Mouse (Mus musculus) megakaryocyte, embryonic 14.5 days (primary cell): ENCODE results near the gene Strip2. TPM values are rescaled to one million over a fixed set of nuclear protein-coding genes. Genes with fewer than 3 reads are reported as not detected.

ENCODE experiments used
- H3K27me3 ChIP-seq: replicated peaks from 2 replicates; pipeline ENCODE3; 2012; ENCODE audit warnings: inconsistent platforms
- H3K36me3 ChIP-seq: replicated peaks from 2 replicates; pipeline ENCODE3; 2012; ENCODE audit warnings: low read length, inconsistent platforms, mixed read lengths
- H3K4me1 ChIP-seq: 2 replicates; pipeline ENCODE4 v1.6.1; 2012; ENCODE audit warnings: inconsistent platforms
- H3K4me3 ChIP-seq: replicated peaks from 2 replicates; pipeline ENCODE3; 2012; ENCODE audit warnings: moderate library complexity, mild to moderate bottlenecking, inconsistent platforms
- H3K9me3 ChIP-seq: 2 replicates; pipeline ENCODE4 v1.6.1; 2012; ENCODE audit warnings: inconsistent platforms
- FLI1 ChIP-seq: IDR thresholded peaks from 2 replicates; pipeline ENCODE4 v1.6.1; 2012; ENCODE audit warnings: low read length, inconsistent platforms, mixed read lengths
- GATA1 ChIP-seq: IDR thresholded peaks from 3 replicates; pipeline ENCODE4 v1.6.1; 2012; ENCODE audit warnings: mixed read lengths, low read length, inconsistent platforms, borderline replicate concordance
- polyA plus RNA-seq: library from polyadenylated mRNA; stranded (reverse); fragments of >175 nt; gene quantifications from 2 replicates; pipeline ENCODE4 v1.2.3, GENCODE M21; 2012; ENCODE audit warnings: low replicate concordance; ENCODE audit not compliant: insufficient read depth

Strip2 gene
- polyA plus RNA-seq, 1 experiment: not detected

DNA sequence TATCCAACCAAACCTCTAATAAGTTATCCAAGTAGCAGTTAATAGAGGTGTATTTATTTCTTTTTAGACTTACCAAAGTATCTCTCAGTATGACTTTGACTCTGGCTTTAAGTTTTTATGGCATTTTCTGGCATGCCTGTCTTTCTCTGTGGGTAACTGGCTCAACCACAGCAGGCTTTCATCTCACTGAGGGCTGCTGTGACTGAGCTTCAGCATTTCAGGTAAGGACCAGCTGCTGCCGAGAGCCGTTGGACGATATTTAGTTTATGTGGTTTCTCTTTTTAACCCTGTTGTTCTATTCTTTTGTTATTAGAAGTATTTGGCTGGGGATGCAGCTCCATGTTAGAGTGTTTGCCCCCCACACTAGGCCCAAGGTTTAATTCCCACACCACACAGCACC lies 19.8 kb upstream of the Strip2 start:
- Histone ChIP-seq H3K36me3 (peaks cover 6% of the 10 kb centered on the region), H3K4me1 (peaks cover 10% of the 10 kb centered on the region), H3K9me3 (no peaks in the 10 kb centered on the region), H3K4me3 (no peak overlapping the region), H3K27me3 (no peaks in the 10 kb centered on the region)
- TF ChIP-seq GATA1 (no peak), FLI1 (no peak)

DNA sequence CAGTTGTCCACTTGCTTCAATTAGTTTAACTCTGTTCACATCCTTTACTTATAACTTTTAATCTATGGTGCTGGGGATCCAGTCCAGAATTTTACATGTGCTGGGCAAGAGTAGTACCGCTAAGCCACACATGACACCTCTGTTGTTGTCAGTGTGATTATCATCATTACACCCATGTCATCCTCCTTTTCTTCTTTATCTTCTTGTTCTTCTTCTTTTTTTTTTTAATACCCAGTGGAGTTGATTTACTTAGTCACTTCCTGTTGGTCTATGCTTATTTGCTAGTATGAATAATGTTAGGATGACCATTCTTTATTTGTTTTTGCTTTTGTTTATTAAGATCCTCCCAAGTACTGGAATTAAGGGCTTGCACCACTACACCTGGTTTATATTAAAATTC lies 15.4 kb upstream of the Strip2 start:
- Histone ChIP-seq H3K36me3 (peaks cover 9% of the 10 kb centered on the region), H3K27me3 (peaks cover 2% of the 10 kb centered on the region), H3K9me3 (no peaks in the 10 kb centered on the region), H3K4me3 (no peak overlapping the region), H3K4me1 (peaks cover 13% of the 10 kb centered on the region)
- TF ChIP-seq FLI1 (no peak), GATA1 (no peak)

DNA sequence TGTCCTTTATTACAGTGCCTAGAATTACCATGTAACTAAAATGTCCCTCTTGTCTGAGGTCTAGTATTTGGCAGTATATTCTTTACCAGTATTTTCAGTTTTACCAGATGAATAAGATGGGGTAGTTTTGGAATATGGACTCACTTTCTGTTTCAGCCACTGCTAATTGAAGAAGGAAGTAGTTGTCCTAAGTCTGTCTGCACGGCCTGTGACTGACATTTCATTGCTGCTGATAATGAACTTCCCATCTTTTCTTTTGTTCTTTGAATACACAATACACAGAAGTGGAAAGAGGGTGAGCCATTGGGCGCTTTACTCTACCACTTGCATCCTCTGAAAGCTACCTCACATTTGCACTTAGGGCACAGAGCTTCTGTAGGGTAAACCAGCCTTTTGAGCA lies 14.6 kb upstream of the Strip2 start:
- H3K36me3 ChIP-seq: peaks cover 8% of the 10 kb centered on the region
- H3K4me1 ChIP-seq: peaks cover 11% of the 10 kb centered on the region
- TF ChIP-seq FLI1: no peak
- no peak for TF ChIP-seq GATA1
- H3K4me3 ChIP-seq: no peak overlapping the region
- peaks cover 2% of the 10 kb centered on the region for H3K27me3 ChIP-seq
- H3K9me3 ChIP-seq: no peaks in the 10 kb centered on the region

DNA sequence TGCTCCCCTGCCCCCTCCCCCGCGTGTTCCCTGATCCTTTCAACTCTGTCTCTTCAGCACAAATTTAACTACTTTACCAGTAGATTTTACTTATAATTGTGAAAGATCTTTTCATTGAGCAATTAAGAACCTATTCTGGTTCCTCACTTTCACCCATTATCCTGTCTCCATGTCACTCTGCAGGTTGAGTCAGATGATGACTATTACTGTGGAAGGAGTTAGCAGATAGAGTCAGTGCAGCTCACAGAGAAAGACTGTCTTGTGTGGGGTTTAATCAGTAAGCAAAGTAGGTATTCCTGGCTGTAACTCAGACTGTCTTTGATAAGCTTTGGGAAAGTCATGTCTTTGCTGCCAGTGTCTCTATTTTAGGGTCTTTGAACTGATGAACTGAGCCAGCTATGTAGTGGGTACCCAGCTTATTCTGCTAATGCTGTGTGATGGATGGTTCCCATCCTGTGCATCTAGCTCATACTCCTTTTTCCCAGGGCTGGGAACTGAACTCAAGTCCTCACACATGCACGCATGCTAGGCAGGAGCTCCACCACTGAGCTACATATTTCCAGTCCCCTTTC lies 13.4 kb upstream of the Strip2 start:
- peaks cover 2% of the 10 kb centered on the region for H3K27me3 ChIP-seq
- H3K4me3 ChIP-seq: no peak overlapping the region
- H3K4me1 ChIP-seq: peaks cover 8% of the 10 kb centered on the region; the same call in 1 of the 2 replicates
- H3K36me3 ChIP-seq: peaks cover 6% of the 10 kb centered on the region
- TF ChIP-seq GATA1 (no peak), FLI1 (no peak)
- H3K9me3 ChIP-seq: no peaks in the 10 kb centered on the region

DNA sequence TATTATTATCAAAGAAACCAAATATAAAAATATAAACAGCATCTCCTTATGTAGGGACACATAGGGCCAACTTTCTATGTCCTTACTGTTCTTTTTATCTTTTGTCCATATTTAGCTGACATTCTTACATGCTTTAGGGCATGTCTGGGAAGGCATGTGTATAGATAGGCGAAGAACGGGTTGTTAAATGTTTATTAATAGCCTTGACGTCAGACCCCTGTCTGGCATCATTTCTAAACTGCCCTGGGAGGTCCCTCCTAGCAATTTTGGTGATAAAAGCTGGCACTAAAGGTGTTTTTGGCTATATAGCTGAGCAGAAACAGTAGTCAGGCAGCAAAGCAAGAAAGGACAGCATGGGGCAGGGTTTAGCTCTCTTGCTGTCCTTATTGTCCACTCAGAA lies 12.5 kb upstream of the Strip2 start:
- Histone ChIP-seq H3K4me1 (peaks cover 8% of the 10 kb centered on the region; the same call in 1 of the 2 replicates), H3K27me3 (peaks cover 2% of the 10 kb centered on the region), H3K9me3 (no peaks in the 10 kb centered on the region), H3K36me3 (peaks cover 9% of the 10 kb centered on the region), H3K4me3 (no peak overlapping the region)
- TF ChIP-seq FLI1 (no peak), GATA1 (no peak)

DNA sequence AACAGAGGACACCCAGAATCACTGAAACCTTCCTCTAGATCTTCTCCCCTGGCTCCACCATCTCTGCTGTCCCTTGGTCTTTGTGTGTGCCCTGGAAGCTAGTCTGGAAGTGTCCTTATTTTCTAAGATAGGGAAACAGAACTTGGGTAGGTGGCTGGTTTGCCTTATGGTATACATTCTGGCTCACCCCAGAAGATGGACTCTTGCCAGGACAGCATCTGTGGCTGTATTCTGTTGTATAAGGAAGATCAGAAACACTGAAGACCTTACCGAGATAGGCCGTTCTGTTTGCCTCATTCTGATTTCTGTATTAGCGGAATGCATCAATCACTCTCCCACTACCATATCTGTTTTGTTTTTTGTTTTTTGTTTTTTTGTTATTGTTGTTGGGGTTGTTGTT lies 6.2 kb upstream of the Strip2 start:
- Histone ChIP-seq H3K4me1 (no peaks in the 10 kb centered on the region), H3K36me3 (peaks cover 13% of the 10 kb centered on the region), H3K4me3 (no peak overlapping the region), H3K9me3 (no peaks in the 10 kb centered on the region), H3K27me3 (peaks cover 15% of the 10 kb centered on the region)
- TF ChIP-seq FLI1 (no peak), GATA1 (no peak)

DNA sequence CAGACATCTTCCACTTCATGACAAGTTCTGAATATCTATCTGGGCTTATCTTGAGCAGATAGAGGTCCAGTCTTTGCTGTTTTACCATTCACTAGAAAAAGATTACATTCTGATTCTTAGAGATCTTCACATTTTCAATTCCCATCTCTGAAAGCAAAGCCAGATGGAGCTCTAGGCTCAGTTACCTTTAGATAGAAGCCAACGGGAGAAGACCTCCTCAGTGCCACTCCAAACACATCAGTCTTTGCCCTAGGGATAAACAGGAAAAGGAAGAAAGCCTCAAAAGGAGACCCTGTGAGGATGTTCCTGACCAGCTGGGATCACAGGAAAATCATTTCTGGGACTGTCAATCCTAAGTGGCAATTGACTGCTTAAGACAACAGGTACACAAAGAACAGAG lies 3.1 kb upstream of the Strip2 start:
- Histone ChIP-seq H3K9me3 (no peaks in the 10 kb centered on the region), H3K4me1 (peaks cover 21% of the 10 kb centered on the region), H3K4me3 (no peak overlapping the region), H3K36me3 (peaks cover 11% of the 10 kb centered on the region), H3K27me3 (peaks cover 43% of the 10 kb centered on the region)
- TF ChIP-seq GATA1 (no peak), FLI1 (no peak)

DNA sequence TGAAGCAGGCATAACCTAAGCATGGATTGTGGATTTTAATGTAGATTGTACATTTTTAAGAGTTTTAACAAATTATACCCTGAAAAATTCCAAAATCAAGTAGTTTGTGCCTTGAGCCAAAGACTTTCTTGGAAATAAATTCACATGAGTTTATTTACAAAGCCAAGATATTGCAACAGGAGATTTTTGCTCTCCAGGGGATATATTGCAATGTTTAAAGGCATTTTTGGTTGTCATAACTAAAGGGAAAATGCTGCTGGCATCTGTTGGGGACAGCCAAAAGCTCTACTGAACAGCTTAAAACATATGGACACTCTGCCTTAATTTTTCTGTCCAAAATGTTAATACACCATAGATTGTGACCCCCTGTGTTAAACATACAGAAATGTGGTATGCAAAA lies 2.7 kb upstream of the Strip2 start:
- H3K27me3 ChIP-seq: peaks cover 48% of the 10 kb centered on the region
- H3K36me3 ChIP-seq: peaks cover 9% of the 10 kb centered on the region
- TF ChIP-seq FLI1: no peak
- no peak for TF ChIP-seq GATA1
- peaks cover 21% of the 10 kb centered on the region for H3K4me1 ChIP-seq
- no peaks in the 10 kb centered on the region for H3K9me3 ChIP-seq
- H3K4me3 ChIP-seq: no peak overlapping the region

DNA sequence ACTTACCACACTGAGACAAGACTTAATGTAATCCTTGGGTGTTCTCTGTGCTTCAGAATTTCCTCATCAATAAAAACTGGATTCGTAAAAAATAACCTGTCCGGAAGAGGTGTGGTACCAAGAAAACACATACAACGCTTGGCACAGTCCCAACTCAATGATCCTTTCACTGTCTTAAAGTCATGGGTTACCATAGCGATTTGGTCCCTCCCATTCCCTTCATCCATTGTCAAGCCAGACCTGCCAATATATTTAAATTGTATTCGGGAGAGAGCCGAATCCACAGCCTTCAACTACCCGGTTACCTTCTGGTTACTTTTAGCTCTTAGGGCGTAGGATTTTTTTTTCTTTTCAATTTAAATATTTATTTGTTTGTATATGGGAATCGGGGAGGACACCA lies 976 bp upstream of the Strip2 start:
- Histone ChIP-seq H3K36me3 (no peaks in the 10 kb centered on the region), H3K4me3 (peak overlapping the region; percentile 95), H3K4me1 (peaks cover 21% of the 10 kb centered on the region), H3K27me3 (peaks cover 58% of the 10 kb centered on the region), H3K9me3 (no peaks in the 10 kb centered on the region)
- TF ChIP-seq FLI1 (no peak), GATA1 (no peak)

DNA sequence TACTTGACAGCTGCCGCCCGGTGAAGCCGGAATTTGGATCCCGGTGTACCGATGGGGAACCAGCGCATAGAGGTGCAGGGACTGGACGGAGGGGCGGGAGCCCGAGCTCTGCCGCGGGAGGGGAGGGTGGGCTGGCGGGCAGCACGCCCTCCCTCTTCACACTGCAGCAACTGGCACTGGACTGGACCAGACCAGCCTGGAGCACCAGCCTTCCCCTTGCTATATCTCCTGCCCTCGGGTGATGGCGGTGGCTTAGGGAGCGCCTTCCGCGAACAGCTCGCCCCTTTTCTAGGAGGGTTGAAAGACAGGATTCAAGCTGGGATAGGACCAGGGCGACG lies 540 bp downstream of the Strip2 start:
- peaks cover 61% of the 10 kb centered on the region for H3K27me3 ChIP-seq

DNA sequence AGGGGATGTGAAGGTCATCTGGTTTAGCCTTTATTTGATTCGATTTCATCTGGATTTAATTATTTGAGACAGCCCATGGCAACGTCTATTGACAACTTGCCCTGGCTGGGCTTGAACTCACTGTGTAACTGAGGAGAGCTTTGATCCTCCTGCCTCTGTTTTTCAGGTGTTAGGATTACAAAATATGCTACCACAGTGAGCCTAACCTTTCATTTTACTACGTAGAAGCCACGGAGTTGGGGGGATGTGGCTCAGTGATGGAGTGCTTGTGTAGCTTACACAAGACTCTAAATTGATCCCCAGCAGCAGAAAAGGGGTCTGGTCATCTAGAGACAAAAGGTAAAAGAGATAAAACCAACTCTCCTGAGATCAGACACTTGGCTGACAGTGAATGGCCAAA lies 1.1 kb downstream of the Strip2 start:
- no peaks in the 10 kb centered on the region for H3K36me3 ChIP-seq
- H3K4me3 ChIP-seq: peak overlapping the region; percentile 95
- H3K4me1 ChIP-seq: peaks cover 21% of the 10 kb centered on the region
- H3K9me3 ChIP-seq: no peaks in the 10 kb centered on the region
- peaks cover 61% of the 10 kb centered on the region for H3K27me3 ChIP-seq
- TF ChIP-seq GATA1 (no peak), FLI1 (no peak)

More for the DNA sequence above, 540 bp downstream of the Strip2 start:
- TF ChIP-seq FLI1 (no peak), GATA1 (no peak)
- Histone ChIP-seq H3K9me3 (no peaks in the 10 kb centered on the region), H3K4me3 (peak overlapping the region; percentile 95), H3K36me3 (no peaks in the 10 kb centered on the region), H3K4me1 (peaks cover 21% of the 10 kb centered on the region)
